Mouse (Mus musculus): Measurements from ENCODE around the gene Muc4.

- TF ChIP-seq GATA1 (IDR thresholded peaks at IDR 0.05; ENCODE audit: borderline replicate concordance, low read length): no peak
- TF ChIP-seq FLI1 (IDR thresholded peaks at IDR 0.05; ENCODE audit: low read length): no peak
Measured at GRCm38 (mm10) chr16:32822881-32823280, 87.2 kb downstream of the Muc4 start.
